Mouse (Mus musculus): ENCODE measurements at regions not wholly inside any gene's neighbourhood (a gene's known extent, or its start where the extent isn't known, plus 50 kb on each side); places are given as distances from the start of the nearest gene placed in this dataset.

- no peak for DNase-seq (ENCODE audit: extremely low spot score, low read depth, low spot score)
These were observed 67.9 kb upstream of the Gm6993 start for GRCm38 (mm10) chr12:31172451-31173318.

GRCm38 (mm10) chr12:31173512-31173911, 67.1 kb upstream of the Gm6993 start:
- DNase-seq (ENCODE audit: extremely low spot score, low read depth, low spot score): no peak

GRCm38 (mm10) chr12:31179536-31179935, 61.0 kb upstream of the Gm6993 start:
- DNase-seq (ENCODE audit: extremely low spot score, low read depth, low spot score): no peak

GRCm38 (mm10) chr12:31183632-31184031, 56.9 kb upstream of the Gm6993 start:
- no peak for DNase-seq (ENCODE audit: extremely low spot score, low read depth, low spot score)

GRCm38 (mm10) chr12:31184217-31184975, 56.2 kb upstream of the Gm6993 start:
- no peak for DNase-seq (ENCODE audit: extremely low spot score, low read depth, low spot score)

- DNase-seq (ENCODE audit: extremely low spot score, low read depth, low spot score): peak; percentile 28
These were observed 55.2 kb upstream of the Gm6993 start for GRCm38 (mm10) chr12:31185177-31185932.

- DNase-seq (ENCODE audit: extremely low spot score, low read depth, low spot score): peak; percentile 20
These were observed 54.4 kb upstream of the Gm6993 start for GRCm38 (mm10) chr12:31185933-31186845.

GRCm38 (mm10) chr12:31188011-31188576, 52.5 kb upstream of the Gm6993 start:
- no peak for DNase-seq (ENCODE audit: extremely low spot score, low read depth, low spot score)

- DNase-seq (ENCODE audit: extremely low spot score, low read depth, low spot score): no peak
These were observed 50.3 kb upstream of the Gm6993 start for GRCm38 (mm10) chr12:31190265-31190664.
